Mouse (Mus musculus) MEL (cell line): ENCODE data around the gene Tet3.

Experiments
- CTCF ChIP-seq, 3 experiments: IDR thresholded peaks in 2 of 3; conservative IDR thresholded peaks in 1 of 3; 2 replicates each; pipeline ENCODE4 v1.5.1; 2011 to 2012; ENCODE audit warnings: low read length in 3 of 3, low read depth in 2 of 3, mild to moderate bottlenecking in 2 of 3, improper control_type of control experiment in 1 of 3, inconsistent platforms in 1 of 3, mixed read lengths in 1 of 3, moderate library complexity in 1 of 3; ENCODE audit not compliant: control insufficient read depth in 1 of 3, insufficient read depth in 1 of 3, poor library complexity in 1 of 3, severe bottlenecking in 1 of 3
- EP300 ChIP-seq, 2 experiments: IDR thresholded peaks; 2 replicates each; pipeline ENCODE4 v1.6.1; 2011; ENCODE audit warnings: improper control_type of control experiment in 2 of 2, low read length in 2 of 2, low read depth in 1 of 2, mild to moderate bottlenecking in 1 of 2
- NELFE ChIP-seq: IDR thresholded peaks from 2 replicates; pipeline ENCODE4 v1.6.1; 2011; ENCODE audit warnings: low read depth, low read length, improper control_type of control experiment
- POLR2A ChIP-seq, 2 experiments: IDR thresholded peaks; 2 replicates each; pipeline ENCODE4 v1.6.1; 2011 to 2012; ENCODE audit warnings: low read length in 2 of 2, mild to moderate bottlenecking in 2 of 2, control low read depth in 1 of 2, improper control_type of control experiment in 1 of 2, low read depth in 1 of 2, moderate library complexity in 1 of 2; ENCODE audit not compliant: control insufficient read depth in 1 of 2, insufficient read depth in 1 of 2, poor library complexity in 1 of 2
- TCF12 ChIP-seq: IDR thresholded peaks from 2 replicates; pipeline ENCODE4 v1.6.1; 2014; ENCODE audit warnings: low read depth, mild to moderate bottlenecking, inconsistent platforms, low read length, improper control_type of control experiment, moderate library complexity

DNA sequence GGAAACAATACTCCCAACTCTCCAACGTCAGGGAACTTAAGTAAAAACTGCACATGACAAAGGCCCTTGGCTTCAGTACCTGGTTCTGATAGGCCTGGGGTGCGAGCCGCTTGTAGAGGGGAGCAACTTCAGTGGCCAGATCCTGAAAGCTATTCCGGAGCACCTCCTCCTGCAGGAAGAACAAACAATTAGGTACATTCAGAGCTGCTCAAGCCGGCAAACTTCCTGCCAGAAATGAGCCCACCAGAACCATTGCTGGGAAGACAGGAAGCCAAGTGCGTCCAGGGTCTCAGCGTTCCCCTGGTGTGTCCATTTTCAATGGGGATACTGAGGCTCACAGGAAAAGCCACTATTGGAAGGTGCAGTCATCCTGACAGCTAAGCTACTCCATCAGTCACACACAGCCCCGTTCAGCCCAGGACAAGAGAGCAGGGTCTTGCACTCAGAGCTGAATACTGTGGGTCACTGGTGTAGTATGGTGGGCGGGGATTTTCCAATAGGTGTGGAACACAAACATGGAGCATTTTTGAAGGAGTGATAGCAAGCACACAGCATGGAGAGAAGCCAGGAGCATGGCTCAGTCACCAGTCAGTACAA, 85.1 kb downstream of the Tet3 start:
- TF ChIP-seq CTCF (IDR thresholded peaks at IDR 0.05 in 2 of 3, conservative IDR thresholded peaks at IDR 0.05 in 1 of 3; ENCODE audit: control insufficient read depth in 1 of 3, insufficient read depth in 1 of 3, low read depth in 2 of 3, low read length in 3 of 3, poor library complexity in 1 of 3, severe bottlenecking in 1 of 3) (no peak), POLR2A (IDR thresholded peaks at IDR 0.05; ENCODE audit: control insufficient read depth in 1 of 2, insufficient read depth in 1 of 2, low read depth in 1 of 2, low read length in 2 of 2, poor library complexity in 1 of 2) (no peak), TCF12 (no peak), EP300 (IDR thresholded peaks at IDR 0.05; ENCODE audit: low read depth in 1 of 2, low read length in 2 of 2) (no peak), NELFE (no peak)
